Mouse (Mus musculus) G1E (cell line): ENCODE data around the gene Rad9b.

ENCODE experiments used
- CTCF ChIP-seq: IDR thresholded peaks from 2 replicates; pipeline ENCODE4 v1.5.1; 2012; ENCODE audit warnings: low read depth, low read length, inconsistent platforms, mixed read lengths
- GATA1 ChIP-seq: IDR thresholded peaks from 2 replicates; pipeline ENCODE4 v1.6.1; 2012; ENCODE audit warnings: borderline replicate concordance, low read length, inconsistent platforms, mixed read lengths
- GATA2 ChIP-seq: IDR thresholded peaks from 2 replicates; pipeline ENCODE4 v1.6.1; 2012; ENCODE audit warnings: low read depth, low read length, inconsistent platforms, borderline replicate concordance
- POLR2AphosphoS5 ChIP-seq: IDR thresholded peaks from 2 replicates; pipeline ENCODE4 v1.6.1; 2012; ENCODE audit warnings: low read depth, low read length, inconsistent platforms; ENCODE audit not compliant: insufficient replicate concordance
- TAL1 ChIP-seq: conservative IDR thresholded peaks from 2 replicates; pipeline ENCODE4 v1.6.1; 2012; ENCODE audit warnings: low read depth, low read length, inconsistent platforms, mixed read lengths

GRCm38 (mm10) chr5:122396791-122397190 lies 42.8 kb upstream of the Rad9b start:
- TF ChIP-seq GATA2: no peak
- no peak for TF ChIP-seq CTCF
- TF ChIP-seq GATA1: no peak
- no peak for TF ChIP-seq POLR2AphosphoS5
- no peak for TF ChIP-seq TAL1
